Mouse (Mus musculus): ENCODE measurements at regions not wholly inside any gene's neighbourhood (a gene's known extent, or its start where the extent isn't known, plus 50 kb on each side); places are given as distances from the start of the nearest gene placed in this dataset.

DNA sequence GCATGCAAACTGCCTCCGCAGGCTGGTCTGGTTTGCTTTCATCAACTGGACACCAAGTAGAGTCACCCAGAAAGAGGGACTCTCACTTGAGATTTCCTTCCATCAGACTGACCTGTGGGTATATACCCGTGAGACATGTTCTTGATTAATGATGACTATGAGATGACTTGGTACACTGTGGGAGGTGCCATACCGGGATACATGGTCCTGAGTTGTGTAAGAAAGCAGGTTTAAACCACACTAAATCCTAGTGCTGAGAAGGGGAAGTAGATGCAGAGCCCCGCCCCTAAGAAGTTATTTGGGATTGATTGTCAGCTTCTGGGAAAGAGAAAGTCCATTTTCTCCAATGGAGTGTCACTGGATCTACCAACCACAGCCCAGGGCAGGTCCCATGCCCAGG lies 196.2 kb upstream of the Bcl6 start:
- Histone ChIP-seq H3K9me3 (ENCODE audit: control insufficient read depth, low read length) (no peaks in the 10 kb centered on the region), H3K4me3 (ENCODE audit: insufficient read depth in 1 of 2, low read depth in 2 of 2, low read length in 2 of 2) (no peak overlapping the region), H3K27me3 (ENCODE audit: control insufficient read depth, insufficient read depth, low read length) (no peaks in the 10 kb centered on the region), H3K9ac (replicated peaks) (no peak overlapping the region), H3K4me2 (ENCODE audit: low read depth) (no peak overlapping the region), H3K36me3 (replicated peaks; ENCODE audit: control insufficient read depth, insufficient read depth, low read depth) (no peaks in the 10 kb centered on the region), H3K27ac (no peak overlapping the region), H3K4me1 (replicated peaks; ENCODE audit: control insufficient read depth in 2 of 2, insufficient read depth in 2 of 2, low read length in 1 of 2) (no peaks in the 10 kb centered on the region)
- no peak for ATAC-seq (ENCODE audit: insufficient read depth)
- no peak for TF ChIP-seq CTCF (IDR thresholded peaks at IDR 0.05; ENCODE audit: low read depth)
- TF ChIP-seq EP300 (IDR thresholded peaks at IDR 0.05; ENCODE audit: low read depth), result no peak
- 56% methylated on average over 4 of the region's 4 CpGs for WGBS (ENCODE audit: insufficient replicate concordance)
- DNase-seq (ENCODE audit: low read depth in 3 of 3, low spot score in 3 of 3), result no peak

- Histone ChIP-seq H3K9me3 (ENCODE audit: control insufficient read depth, low read length) (no peaks in the 10 kb centered on the region), H3K9ac (replicated peaks) (no peak overlapping the region), H3K4me2 (ENCODE audit: low read depth) (no peak overlapping the region), H3K27me3 (ENCODE audit: control insufficient read depth, insufficient read depth, low read length) (no peaks in the 10 kb centered on the region), H3K27ac (no peak overlapping the region), H3K4me3 (ENCODE audit: insufficient read depth in 1 of 2, low read depth in 2 of 2, low read length in 2 of 2) (no peak overlapping the region), H3K36me3 (replicated peaks; ENCODE audit: control insufficient read depth, insufficient read depth, low read depth) (no peaks in the 10 kb centered on the region), H3K4me1 (replicated peaks; ENCODE audit: control insufficient read depth in 2 of 2, insufficient read depth in 2 of 2, low read length in 1 of 2) (no peaks in the 10 kb centered on the region)
- DNase-seq (ENCODE audit: low read depth in 3 of 3, low spot score in 3 of 3) (no peak), ATAC-seq (ENCODE audit: insufficient read depth) (no peak)
- TF ChIP-seq CTCF (IDR thresholded peaks at IDR 0.05; ENCODE audit: low read depth) (no peak), EP300 (IDR thresholded peaks at IDR 0.05; ENCODE audit: low read depth) (no peak)
- 52% methylated on average over 3 of the region's 3 CpGs for whole genome bisulfite sequencing (ENCODE audit: insufficient replicate concordance)
These were observed 194.6 kb upstream of the Bcl6 start for GRCm38 (mm10) chr16:24183216-24183615.

DNA sequence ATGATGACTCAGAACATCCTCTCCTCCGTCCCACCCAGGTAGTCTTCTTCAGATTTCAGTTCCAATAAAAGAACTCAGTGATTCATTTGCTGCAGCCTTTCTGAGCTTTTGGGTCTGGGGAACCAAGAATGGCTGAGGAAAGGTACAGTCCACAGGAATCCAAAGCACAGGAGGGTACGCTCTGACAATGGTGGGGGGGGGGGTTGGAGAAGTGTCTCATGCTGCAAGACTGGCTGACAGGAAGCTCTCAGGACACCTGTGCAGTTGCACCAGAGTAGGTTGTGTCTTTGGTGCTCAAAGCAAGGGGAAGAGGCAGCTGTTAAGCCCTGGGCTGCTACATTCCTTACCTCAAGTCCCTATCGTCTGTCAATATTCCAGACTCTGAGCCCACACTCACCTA lies 192.7 kb upstream of the Bcl6 start:
- H3K27ac ChIP-seq, result no peak overlapping the region
- H3K4me3 ChIP-seq (ENCODE audit: insufficient read depth in 1 of 2, low read depth in 2 of 2, low read length in 2 of 2), result no peak overlapping the region
- no peak for TF ChIP-seq EP300 (IDR thresholded peaks at IDR 0.05; ENCODE audit: low read depth)
- no peak for TF ChIP-seq CTCF (IDR thresholded peaks at IDR 0.05; ENCODE audit: low read depth)
- H3K4me2 ChIP-seq (ENCODE audit: low read depth), result no peak overlapping the region
- no peak overlapping the region for H3K9ac ChIP-seq (replicated peaks)
- H3K4me1 ChIP-seq (replicated peaks; ENCODE audit: control insufficient read depth in 2 of 2, insufficient read depth in 2 of 2, low read length in 1 of 2), result no peaks in the 10 kb centered on the region
- 48% methylated on average over 3 of the region's 3 CpGs for WGBS (ENCODE audit: insufficient replicate concordance)
- no peak for ATAC-seq (ENCODE audit: insufficient read depth)
- H3K27me3 ChIP-seq (ENCODE audit: control insufficient read depth, insufficient read depth, low read length), result no peaks in the 10 kb centered on the region
- no peaks in the 10 kb centered on the region for H3K9me3 ChIP-seq (ENCODE audit: control insufficient read depth, low read length)
- H3K36me3 ChIP-seq (replicated peaks; ENCODE audit: control insufficient read depth, insufficient read depth, low read depth), result no peaks in the 10 kb centered on the region
- DNase-seq (ENCODE audit: low read depth in 3 of 3, low spot score in 3 of 3), result no peak

DNA sequence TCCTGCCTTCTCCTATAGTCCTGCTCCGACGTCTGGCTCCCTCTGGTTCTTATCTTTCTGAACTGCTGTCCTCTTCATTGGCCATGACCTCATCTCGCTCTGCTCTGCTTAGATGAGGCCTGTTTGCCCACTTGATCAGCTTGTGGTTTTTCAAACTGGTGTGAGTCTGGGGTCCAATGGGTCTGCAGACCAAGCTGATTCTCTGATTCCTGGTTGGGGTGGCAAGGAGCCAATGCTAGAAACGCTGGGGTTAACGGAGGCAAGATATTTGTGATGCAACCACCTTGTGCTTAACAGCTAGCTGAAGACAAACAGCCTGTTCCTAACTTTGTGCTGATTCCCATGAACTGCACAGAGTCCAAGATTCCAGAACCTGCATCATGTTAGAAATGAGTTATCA lies 192.0 kb upstream of the Bcl6 start:
- Histone ChIP-seq H3K9me3 (ENCODE audit: control insufficient read depth, low read length) (no peaks in the 10 kb centered on the region), H3K4me1 (replicated peaks; ENCODE audit: control insufficient read depth in 2 of 2, insufficient read depth in 2 of 2, low read length in 1 of 2) (no peaks in the 10 kb centered on the region), H3K36me3 (replicated peaks; ENCODE audit: control insufficient read depth, insufficient read depth, low read depth) (no peaks in the 10 kb centered on the region), H3K27ac (no peak overlapping the region), H3K9ac (replicated peaks) (no peak overlapping the region), H3K27me3 (ENCODE audit: control insufficient read depth, insufficient read depth, low read length) (no peaks in the 10 kb centered on the region), H3K4me3 (ENCODE audit: insufficient read depth in 1 of 2, low read depth in 2 of 2, low read length in 2 of 2) (no peak overlapping the region), H3K4me2 (ENCODE audit: low read depth) (no peak overlapping the region)
- TF ChIP-seq EP300 (IDR thresholded peaks at IDR 0.05; ENCODE audit: low read depth), result no peak
- no peak for TF ChIP-seq CTCF (IDR thresholded peaks at IDR 0.05; ENCODE audit: low read depth)
- no peak for DNase-seq (ENCODE audit: low read depth in 3 of 3, low spot score in 3 of 3)
- ATAC-seq (ENCODE audit: insufficient read depth), result no peak
- WGBS (ENCODE audit: insufficient replicate concordance), result 55% methylated on average over 5 of the region's 5 CpGs

GRCm38 (mm10) chr16:24177564-24177963 lies 188.9 kb upstream of the Bcl6 start:
- Histone ChIP-seq H3K9me3 (ENCODE audit: control insufficient read depth, low read length) (no peaks in the 10 kb centered on the region), H3K36me3 (replicated peaks; ENCODE audit: control insufficient read depth, insufficient read depth, low read depth) (no peaks in the 10 kb centered on the region), H3K4me1 (replicated peaks; ENCODE audit: control insufficient read depth in 2 of 2, insufficient read depth in 2 of 2, low read length in 1 of 2) (no peaks in the 10 kb centered on the region), H3K4me3 (ENCODE audit: insufficient read depth in 1 of 2, low read depth in 2 of 2, low read length in 2 of 2) (no peak overlapping the region), H3K9ac (replicated peaks) (no peak overlapping the region), H3K27ac (no peak overlapping the region), H3K27me3 (ENCODE audit: control insufficient read depth, insufficient read depth, low read length) (no peaks in the 10 kb centered on the region), H3K4me2 (ENCODE audit: low read depth) (no peak overlapping the region)
- TF ChIP-seq EP300 (IDR thresholded peaks at IDR 0.05; ENCODE audit: low read depth), result no peak
- DNase-seq (ENCODE audit: low read depth in 3 of 3, low spot score in 3 of 3), result no peak
- 64% methylated on average over 2 of the region's 2 CpGs for WGBS (ENCODE audit: insufficient replicate concordance)
- ATAC-seq (ENCODE audit: insufficient read depth), result no peak

DNA sequence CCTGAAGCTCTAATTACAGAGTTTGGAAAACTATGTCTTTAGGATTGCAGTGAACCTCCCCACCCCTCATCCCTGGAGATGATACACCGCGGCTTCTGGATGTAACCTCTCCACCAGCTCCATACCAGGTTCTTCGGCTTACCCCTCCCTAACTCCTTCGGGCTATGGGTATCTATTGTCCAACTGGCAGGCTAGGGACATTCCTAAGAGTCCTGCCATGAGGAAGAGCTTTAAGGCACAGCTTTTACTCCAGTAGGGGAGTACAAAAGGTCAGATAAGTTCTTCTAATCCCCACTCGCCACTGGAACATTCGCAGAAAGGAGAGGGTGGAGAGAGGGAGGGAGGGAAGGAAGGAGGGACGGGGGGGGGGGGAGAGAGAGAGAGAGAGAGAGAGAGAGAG lies 188.5 kb upstream of the Bcl6 start:
- TF ChIP-seq EP300 (IDR thresholded peaks at IDR 0.05; ENCODE audit: low read depth) (no peak), CTCF (IDR thresholded peaks at IDR 0.05; ENCODE audit: low read depth) (no peak)
- H3K27me3 ChIP-seq (ENCODE audit: control insufficient read depth, insufficient read depth, low read length), result no peaks in the 10 kb centered on the region
- 70% methylated on average over 6 of the region's 7 CpGs for WGBS (ENCODE audit: insufficient replicate concordance)
- no peak overlapping the region for H3K4me2 ChIP-seq (ENCODE audit: low read depth)
- no peak overlapping the region for H3K4me3 ChIP-seq (ENCODE audit: insufficient read depth in 1 of 2, low read depth in 2 of 2, low read length in 2 of 2)
- H3K9me3 ChIP-seq (ENCODE audit: control insufficient read depth, low read length), result no peaks in the 10 kb centered on the region
- H3K27ac ChIP-seq, result no peak overlapping the region
- no peaks in the 10 kb centered on the region for H3K4me1 ChIP-seq (replicated peaks; ENCODE audit: control insufficient read depth in 2 of 2, insufficient read depth in 2 of 2, low read length in 1 of 2)
- H3K36me3 ChIP-seq (replicated peaks; ENCODE audit: control insufficient read depth, insufficient read depth, low read depth), result no peaks in the 10 kb centered on the region
- ATAC-seq (ENCODE audit: insufficient read depth) (no peak), DNase-seq (ENCODE audit: low read depth in 3 of 3, low spot score in 3 of 3) (no peak)
- no peak overlapping the region for H3K9ac ChIP-seq (replicated peaks)

All from liver, embryonic 14.5 days (tissue).